Mouse (Mus musculus): ENCODE data around the gene Kitl.

The Kitl gene

DNA sequence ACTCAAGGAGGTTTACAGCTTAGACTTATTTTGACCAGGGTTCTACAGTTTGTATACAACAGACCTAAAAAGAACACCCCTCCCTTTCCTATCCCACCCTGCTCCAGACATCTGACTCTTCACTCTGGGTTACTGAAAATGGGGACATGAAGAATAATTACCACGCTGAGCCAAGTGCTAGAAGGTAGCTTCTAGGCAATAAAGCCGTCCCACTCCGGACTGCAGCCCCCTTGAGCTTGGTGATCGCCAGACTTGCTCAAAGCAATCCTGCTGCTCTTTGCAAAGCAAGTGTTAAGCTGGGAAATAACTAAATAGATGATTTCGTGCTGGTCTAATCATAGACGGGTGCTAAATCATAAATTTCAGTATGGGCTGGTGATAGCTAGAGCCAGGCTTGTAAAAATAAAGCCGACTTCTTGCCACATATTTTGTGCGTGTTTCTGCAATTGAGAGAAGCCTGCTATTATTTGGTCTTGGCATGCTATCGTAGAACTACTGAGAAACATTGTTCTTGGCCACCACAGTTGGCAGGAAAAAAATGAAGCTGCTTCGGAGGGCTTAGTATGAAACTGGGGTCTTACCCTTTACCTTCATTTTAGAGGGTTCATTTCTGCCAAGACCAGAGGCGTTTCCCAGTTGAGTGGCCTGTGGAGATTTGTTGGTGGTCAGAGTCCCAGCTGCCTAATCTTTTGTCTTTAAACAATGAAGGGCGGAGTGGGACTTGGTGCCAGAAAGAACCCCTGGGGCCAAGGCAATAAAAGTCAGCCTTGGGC is 50.3 kb downstream of the Kitl start:
- in situ Hi-C loops (cut with MboI; ENCODE audit: low pct_unique_long_range_greater_than_20kb in 1 of 2, low sequenced_read_pairs in 2 of 2, unreplicated experiment in 1 of 2): no loop called here

DNA sequence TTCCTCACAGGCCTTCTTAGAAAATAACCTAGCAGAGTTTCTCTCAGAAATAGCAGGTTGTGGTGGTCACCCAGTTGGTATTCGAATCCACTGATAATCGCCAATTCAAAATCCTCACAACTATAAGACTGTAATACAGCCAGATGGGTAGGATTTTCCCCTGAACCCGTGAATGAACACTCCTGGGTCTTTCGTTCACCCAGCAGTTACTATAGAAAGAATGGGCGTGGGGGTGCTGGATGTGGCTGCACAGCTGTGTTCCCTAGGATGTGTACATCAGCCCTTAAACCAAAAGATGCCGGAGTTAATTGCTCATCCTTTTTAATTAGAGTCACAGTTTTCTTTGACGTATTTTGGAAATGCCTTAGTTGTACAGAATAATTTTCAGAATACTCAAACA is 50.9 kb downstream of the Kitl start:
- in situ Hi-C loops (cut with MboI; ENCODE audit: low pct_unique_long_range_greater_than_20kb in 1 of 2, low sequenced_read_pairs in 2 of 2, unreplicated experiment in 1 of 2): no loop called here

DNA sequence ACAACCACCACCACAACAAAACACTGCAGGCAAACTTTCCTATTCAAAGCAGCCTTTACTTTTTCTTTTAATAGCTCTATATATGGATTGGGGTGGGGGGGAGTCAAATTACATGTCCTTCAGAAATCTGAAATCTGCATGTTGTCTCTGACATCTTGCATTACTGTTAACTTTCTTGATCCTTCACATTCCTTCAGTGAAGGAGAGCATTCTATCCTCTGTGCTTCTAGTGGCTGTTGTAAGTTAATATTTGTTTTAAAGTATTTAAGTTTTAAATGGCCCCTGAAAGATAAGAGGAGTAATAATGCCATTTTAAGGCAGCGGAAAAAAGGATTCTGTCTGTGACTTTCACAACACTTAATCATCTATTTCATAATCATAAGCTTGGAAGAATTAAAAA is 57.2 kb downstream of the Kitl start:
- in situ Hi-C loops (cut with MboI; ENCODE audit: low pct_unique_long_range_greater_than_20kb in 1 of 2, low sequenced_read_pairs in 2 of 2, unreplicated experiment in 1 of 2): no loop called here

DNA sequence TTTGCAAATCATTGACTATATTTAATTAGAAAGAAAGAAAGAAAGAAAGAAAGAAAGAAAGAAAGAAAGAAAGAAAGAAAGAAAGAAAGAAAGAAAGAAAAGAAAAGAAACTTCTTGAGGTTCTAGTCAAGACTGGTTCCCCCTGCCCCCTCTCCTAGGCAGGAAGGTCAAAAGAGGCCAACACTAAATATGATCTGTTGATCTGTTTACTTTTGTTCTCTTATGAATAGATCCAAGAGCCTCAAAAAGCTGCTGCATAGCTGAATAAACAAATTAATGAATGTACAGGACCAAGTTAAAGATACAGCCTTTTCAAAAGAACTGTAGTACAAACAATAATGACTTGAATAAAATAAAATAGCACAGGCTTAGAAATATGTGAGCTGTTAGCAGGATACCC is 57.7 kb downstream of the Kitl start:
- in situ Hi-C loops (cut with MboI; ENCODE audit: low pct_unique_long_range_greater_than_20kb in 1 of 2, low sequenced_read_pairs in 2 of 2, unreplicated experiment in 1 of 2): no loop called here

DNA sequence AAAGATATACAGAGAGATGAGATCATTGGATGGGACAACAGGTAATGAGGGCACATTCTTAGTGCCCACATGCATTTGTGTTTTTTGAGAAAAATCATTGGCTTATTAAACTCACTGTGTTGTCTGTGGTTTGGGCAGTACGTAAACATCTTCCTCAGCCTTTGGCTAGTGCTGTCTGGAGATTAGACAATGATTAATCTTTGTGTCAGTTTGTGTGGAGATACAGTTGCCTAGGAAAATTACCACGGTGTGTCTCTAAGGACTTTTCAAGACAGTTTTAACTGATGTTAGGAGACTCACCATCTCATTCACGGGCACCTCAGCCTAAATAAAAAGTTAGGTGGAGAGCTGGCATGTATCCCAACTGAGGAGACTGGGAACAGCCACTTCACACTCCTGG is 85.7 kb downstream of the Kitl start:
- in situ Hi-C loops (cut with MboI; ENCODE audit: low pct_unique_long_range_greater_than_20kb in 1 of 2, low sequenced_read_pairs in 2 of 2, unreplicated experiment in 1 of 2): no loop called here

DNA sequence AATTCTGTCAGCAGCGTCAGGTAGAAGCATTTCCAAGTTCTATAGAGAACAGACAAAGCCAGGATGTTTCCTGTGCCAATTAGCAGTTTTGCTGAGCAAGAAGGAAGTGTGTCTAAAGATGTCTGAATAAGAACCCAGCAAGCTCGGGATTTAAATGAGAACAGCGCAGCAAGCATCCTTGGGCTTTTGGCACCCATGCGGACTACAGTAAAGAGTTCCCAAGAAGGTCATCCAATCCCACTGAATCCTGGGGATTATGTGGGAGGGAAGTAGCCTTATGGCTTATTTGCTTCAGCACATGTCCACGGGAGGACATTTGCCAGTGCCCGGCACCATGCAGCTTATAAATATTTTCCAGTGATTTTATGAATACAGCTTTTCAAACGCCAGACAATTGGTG is 95.8 kb downstream of the Kitl start:
- in situ Hi-C loops (cut with MboI; ENCODE audit: low pct_unique_long_range_greater_than_20kb in 1 of 2, low sequenced_read_pairs in 2 of 2, unreplicated experiment in 1 of 2): no loop called here

DNA sequence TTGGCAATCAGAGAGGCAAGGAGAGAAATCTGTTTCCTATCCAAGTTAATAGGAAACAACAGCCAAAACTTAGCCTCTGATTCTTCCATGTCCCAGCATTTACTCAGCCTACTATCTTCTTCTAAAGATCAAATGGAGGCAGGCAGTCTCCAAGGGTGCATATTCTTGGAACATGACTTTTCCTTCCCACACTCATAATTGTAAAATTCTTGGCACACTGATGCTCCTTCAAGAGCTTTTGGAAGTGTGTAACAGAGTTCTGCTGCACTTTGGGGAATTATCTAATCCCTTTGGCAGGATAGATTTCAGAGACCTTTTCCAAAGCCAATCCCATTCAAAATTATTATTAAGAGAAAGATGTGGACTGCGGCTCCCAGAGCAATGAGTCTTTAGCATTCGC is 100.1 kb downstream of the Kitl start:
- in situ Hi-C loops (cut with MboI; ENCODE audit: low pct_unique_long_range_greater_than_20kb in 1 of 2, low sequenced_read_pairs in 2 of 2, unreplicated experiment in 1 of 2): no loop called here

DNA sequence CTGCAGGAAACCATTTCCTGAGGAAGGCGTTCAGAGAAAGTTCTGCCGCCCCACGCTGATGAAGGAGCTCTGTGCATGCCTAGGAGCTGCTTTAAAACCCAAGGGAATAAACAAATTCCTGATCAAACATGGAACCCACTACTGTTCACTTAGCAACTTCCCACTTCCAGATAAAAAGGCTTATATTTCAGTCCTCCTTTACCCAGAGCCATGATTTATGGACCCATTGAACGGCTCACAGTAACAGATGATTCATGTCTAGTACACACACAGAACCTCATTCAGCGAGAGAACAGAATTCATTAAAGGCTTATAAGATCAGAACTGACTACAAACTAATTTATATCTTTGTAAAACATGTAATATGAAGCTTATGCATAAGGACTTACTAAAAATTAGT is 109.0 kb downstream of the Kitl start:
- in situ Hi-C loops (cut with MboI; ENCODE audit: low pct_unique_long_range_greater_than_20kb in 1 of 2, low sequenced_read_pairs in 2 of 2, unreplicated experiment in 1 of 2): no loop called here

DNA sequence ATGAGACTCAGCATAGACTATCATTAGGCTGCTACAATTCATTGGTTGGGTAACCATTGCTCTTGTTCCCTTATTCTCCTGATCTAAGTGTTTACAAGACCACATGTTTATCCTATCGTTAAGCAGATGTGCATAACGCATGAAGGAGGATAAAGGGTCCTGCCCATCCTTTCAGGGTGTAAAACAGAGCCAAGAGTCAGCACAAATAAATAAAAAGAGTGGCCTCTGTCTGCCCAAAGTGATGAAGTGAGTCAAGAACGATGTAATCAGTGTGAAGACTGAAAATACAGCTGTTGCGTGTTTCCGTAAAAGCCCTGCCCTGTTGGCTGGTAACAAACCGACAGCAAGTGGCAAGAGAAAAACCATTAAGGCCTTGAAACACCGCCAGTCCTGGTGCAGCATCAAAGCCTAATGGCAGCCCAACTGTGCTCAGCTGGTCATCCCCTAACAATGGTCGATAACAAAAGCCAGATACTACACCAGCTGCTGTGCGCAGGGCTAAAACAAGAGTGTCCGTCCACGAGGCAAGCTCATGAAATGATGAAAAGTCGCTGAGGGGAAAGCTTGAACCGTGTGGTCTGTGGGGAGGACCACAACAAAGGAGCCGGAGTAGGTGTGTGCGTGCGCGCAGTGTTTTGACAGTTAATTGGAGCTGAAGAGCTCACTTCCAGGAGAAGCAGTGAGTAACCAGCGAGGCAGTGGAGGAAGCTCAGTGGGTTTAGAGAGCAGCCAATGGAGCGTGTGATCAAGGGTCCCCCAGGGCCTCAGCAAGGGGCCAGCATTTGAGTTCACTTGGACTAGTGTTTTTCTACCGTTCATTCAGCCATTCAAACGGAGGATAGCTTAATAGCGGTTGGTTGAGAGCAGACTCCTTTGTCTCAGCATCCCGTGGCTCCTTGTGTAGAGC is 112.7 kb downstream of the Kitl start:
- in situ Hi-C loops (cut with MboI; ENCODE audit: low pct_unique_long_range_greater_than_20kb in 1 of 2, low sequenced_read_pairs in 2 of 2, unreplicated experiment in 1 of 2): no loop called here

DNA sequence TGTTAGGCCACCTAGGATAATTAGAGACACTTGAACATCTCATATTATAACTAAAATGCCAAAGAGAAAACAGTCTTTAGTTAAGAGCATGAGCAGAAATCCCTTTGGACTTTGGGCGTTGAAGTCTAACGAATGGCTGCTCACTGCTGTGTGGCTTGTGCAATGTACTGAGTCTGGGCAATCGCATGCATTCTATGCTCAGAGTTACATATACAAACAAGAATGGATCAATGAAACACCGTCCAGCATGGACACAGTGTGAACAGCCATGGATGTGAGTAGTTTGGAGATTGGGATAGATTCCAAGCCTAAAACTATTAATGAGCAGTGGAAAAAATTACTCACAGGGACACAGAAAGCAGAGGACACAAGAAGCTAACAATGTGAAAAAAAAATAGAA is 116.2 kb downstream of the Kitl start:
- in situ Hi-C loops (cut with MboI; ENCODE audit: low pct_unique_long_range_greater_than_20kb in 1 of 2, low sequenced_read_pairs in 2 of 2, unreplicated experiment in 1 of 2): no loop called here

DNA sequence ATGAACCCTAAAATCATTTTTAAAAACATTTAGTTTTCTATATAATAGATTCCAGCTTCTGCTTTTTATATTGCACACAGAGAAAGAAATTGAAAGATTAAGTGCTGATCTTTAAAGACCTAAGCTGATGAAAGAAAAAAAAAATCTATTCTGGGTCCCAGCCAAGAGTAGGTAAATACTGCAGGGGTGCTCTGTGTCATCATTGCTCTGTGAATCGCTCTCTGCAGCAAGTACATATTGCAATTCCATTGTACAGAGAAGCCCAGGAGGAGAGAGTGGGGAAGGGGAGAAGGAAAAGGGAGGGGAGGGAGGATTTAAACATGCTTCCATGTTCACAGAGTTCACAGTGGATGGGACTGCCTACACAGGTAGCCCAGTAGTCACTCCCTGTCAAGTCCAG is 116.9 kb downstream of the Kitl start:
- in situ Hi-C loops (cut with MboI; ENCODE audit: low pct_unique_long_range_greater_than_20kb in 1 of 2, low sequenced_read_pairs in 2 of 2, unreplicated experiment in 1 of 2): no loop called here

DNA sequence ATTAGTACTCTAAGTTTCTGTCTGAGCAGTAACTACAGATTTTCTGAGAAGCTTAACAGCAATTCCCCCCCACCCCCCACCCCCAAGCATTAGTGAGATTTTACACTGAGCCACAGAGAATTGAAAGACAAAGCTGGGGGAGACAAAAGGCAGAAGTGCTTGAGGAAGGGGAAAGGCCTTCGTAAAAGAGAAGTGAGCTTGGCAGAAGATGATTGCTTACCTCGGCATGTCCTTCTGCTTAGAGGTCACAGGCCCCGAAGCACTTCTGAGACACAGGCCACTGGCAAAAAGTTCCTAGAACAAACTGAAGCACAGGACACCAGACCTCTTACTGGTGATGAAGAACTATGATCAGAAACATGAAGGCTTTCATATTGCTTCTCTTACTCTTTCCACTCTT is 123.1 kb downstream of the Kitl start:
- in situ Hi-C loops (cut with MboI; ENCODE audit: low pct_unique_long_range_greater_than_20kb in 1 of 2, low sequenced_read_pairs in 2 of 2, unreplicated experiment in 1 of 2): no loop called here

DNA sequence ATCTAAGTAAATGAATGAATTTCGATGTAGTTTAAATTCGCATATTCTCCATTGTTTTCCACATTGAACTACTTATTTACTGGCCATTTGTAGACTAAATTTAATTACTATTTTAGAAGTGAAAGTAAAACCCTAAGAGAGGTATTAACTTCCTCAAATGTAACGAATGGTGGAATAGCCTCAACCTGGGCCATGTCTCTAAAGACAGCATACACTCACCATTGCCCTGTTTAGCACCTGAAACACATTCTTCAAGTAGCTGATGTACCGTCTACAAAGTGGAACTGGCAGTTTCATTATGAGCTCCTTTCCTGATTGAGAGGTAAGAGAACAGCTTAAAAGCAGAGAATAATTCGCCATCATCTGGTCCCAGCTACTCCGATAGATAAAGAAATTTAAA is 132.7 kb downstream of the Kitl start:
- in situ Hi-C loops (cut with MboI; ENCODE audit: low pct_unique_long_range_greater_than_20kb in 1 of 2, low sequenced_read_pairs in 2 of 2, unreplicated experiment in 1 of 2): no loop called here

All from mouse embryonic stem cell (cell line).